Comparison of ENCODE assay signal across 8 mouse cellular contexts in genomic region chr17:34980655-34981054, GRCm38 (mm10). TPM values are rescaled to one million over a fixed set of nuclear protein-coding genes. Genes with fewer than 3 reads are reported as not detected.
DNase-seq lines count a peak whose midpoint lies in the region; ATAC-seq and TF ChIP-seq lines count a peak whose summit lies in the region.

No protein-coding gene starts in this region.

- peak; percentile 48; the same call in 1 of the 2 replicates for TF ChIP-seq CTCF in liver, adult 2 months (IDR thresholded peaks at IDR 0.05; ENCODE audit: low read depth, low read length)
- TF ChIP-seq CTCF in bone marrow, adult 2 months (IDR thresholded peaks at IDR 0.05; ENCODE audit: control insufficient read depth, insufficient read depth, low read length), result peak; percentile 21; the same call in 1 of the 2 replicates

- no peaks in the 10 kb centered on the region for H3K9me3 ChIP-seq in heart, embryonic 13.5 days
- H3K9me3 ChIP-seq in midbrain, embryonic 13.5 days, result no peaks in the 10 kb centered on the region

- H3K36me3 ChIP-seq in liver, adult 2 months (ENCODE audit: control insufficient read depth, insufficient read depth, low read length), result peaks cover 1% of the 10 kb centered on the region; the same call in 1 of the 2 replicates
- peaks cover 23% of the 10 kb centered on the region for H3K36me3 ChIP-seq in heart, embryonic 13.5 days
- peaks cover 9% of the 10 kb centered on the region for H3K36me3 ChIP-seq in midbrain, embryonic 13.5 days

- no peaks in the 10 kb centered on the region for H3K27me3 ChIP-seq in liver, adult 2 months (ENCODE audit: control insufficient read depth, insufficient read depth, low read length)
- no peaks in the 10 kb centered on the region for H3K27me3 ChIP-seq in heart, embryonic 13.5 days (replicated peaks)
- H3K27me3 ChIP-seq in midbrain, embryonic 13.5 days, result no peaks in the 10 kb centered on the region

- peak overlapping the region; percentile 40 for H3K4me3 ChIP-seq in liver, adult 2 months (ENCODE audit: insufficient read depth, low read depth, low read length)
- no peak overlapping the region for H3K4me3 ChIP-seq in bone marrow, adult 2 months (replicated peaks; ENCODE audit: control insufficient read depth, low read depth, low read length)
- peak overlapping the region; percentile 90 for H3K4me3 ChIP-seq in heart, embryonic 13.5 days
- H3K4me3 ChIP-seq in midbrain, embryonic 13.5 days (replicated peaks), result peak overlapping the region; percentile 85

- H3K27ac ChIP-seq in liver, adult 2 months (replicated peaks; ENCODE audit: insufficient read depth, low read depth, low read length), result peak overlapping the region; percentile 98
- H3K27ac ChIP-seq in bone marrow, adult 2 months (ENCODE audit: control insufficient read depth, insufficient read depth, low read depth, low read length, poor library complexity), result no peak overlapping the region
- peak overlapping the region; percentile 98 for H3K27ac ChIP-seq in heart, embryonic 13.5 days (replicated peaks)
- H3K27ac ChIP-seq in midbrain, embryonic 13.5 days, result peak overlapping the region; percentile 67

- peaks cover 19% of the 10 kb centered on the region for H3K4me1 ChIP-seq in liver, adult 2 months (ENCODE audit: control insufficient read depth, insufficient read depth, low read length)
- H3K4me1 ChIP-seq in bone marrow, adult 2 months (ENCODE audit: control insufficient read depth, insufficient read depth, low read length), result peaks cover 2% of the 10 kb centered on the region
- peaks cover 23% of the 10 kb centered on the region for H3K4me1 ChIP-seq in heart, embryonic 13.5 days
- H3K4me1 ChIP-seq in midbrain, embryonic 13.5 days (replicated peaks), result peaks cover 27% of the 10 kb centered on the region

- no peaks in the 10 kb centered on the region for H3K79me2 ChIP-seq in liver, adult 2 months (ENCODE audit: control insufficient read depth, insufficient read depth, low read length)

- WGBS in liver, adult 2 months, result 5% methylated on average over 2 of the region's 2 CpGs
- 12% methylated on average over 2 of the region's 2 CpGs for WGBS in bone marrow, adult 2 months
- WGBS in heart, embryonic 13.5 days, result 12% methylated on average over 2 of the region's 2 CpGs
- 23% methylated on average over 2 of the region's 2 CpGs for WGBS in midbrain, embryonic 13.5 days

- peak overlapping the region; percentile 60 for H3K9ac ChIP-seq in liver, adult 2 months (ENCODE audit: low read depth, low read length)
- H3K9ac ChIP-seq in heart, embryonic 13.5 days, result peak overlapping the region; percentile 95
- H3K9ac ChIP-seq in midbrain, embryonic 13.5 days (replicated peaks), result peak overlapping the region; percentile 88

- DNase-seq in liver, adult 2 months (ENCODE audit: extremely low read depth, low read depth, low spot score), result peak; percentile 92
- DNase-seq in liver, result no peak
- DNase-seq in kidney, postnatal 25 days, result peak; percentile 54 to 63
- no peak for DNase-seq in adrenal gland, adult 8-10 months
- no peak for DNase-seq in frontal cortex, postnatal 10 days (ENCODE audit: low spot score in 2 of 2)

- TF ChIP-seq POLR2A in liver, adult 2 months (IDR thresholded peaks at IDR 0.05; ENCODE audit: extremely low read depth, insufficient read depth, low read length), result no peak
- TF ChIP-seq POLR2A in bone marrow, adult 2 months (IDR thresholded peaks at IDR 0.05; ENCODE audit: borderline replicate concordance, control insufficient read depth, low read depth, low read length), result no peak

- H3K4me2 ChIP-seq in heart, embryonic 13.5 days, result peak overlapping the region; percentile 96
- H3K4me2 ChIP-seq in midbrain, embryonic 13.5 days (replicated peaks), result peak overlapping the region; percentile 82

- no peak for ATAC-seq in heart, embryonic 13.5 days (ENCODE audit: extremely low read depth, insufficient number of reproducible peaks, low FRiP score, low TSS enrichment)
- ATAC-seq in midbrain, embryonic 13.5 days, result no peak

RNA-seq across cellular contexts. Expression of gene Lsm2, which starts 1.0 kb away (rescaled TPM):
- 7.9 and 11.1 TPM in 2 replicates for total RNA-seq in liver, adult 2 months (2014; rRNA removed)
- polyA plus RNA-seq in liver, adult 2 months (2012; rRNA removed), result 55.1 and 63.0 TPM in 2 replicates
- 70.0 and 84.5 TPM in 2 replicates for polyA plus RNA-seq in bone marrow, adult 2 months (2011; ENCODE audit: insufficient read depth, insufficient read length, low replicate concordance, missing spikeins)
- polyA plus RNA-seq in heart, embryonic 13.5 days (2015; fragmentation: Nextera tagmentation; extraction: Ambion mirVana), result 145 and 153 TPM in 2 replicates
- polyA plus RNA-seq in midbrain, embryonic 13.5 days (2015; fragmentation: Nextera tagmentation; extraction: Ambion mirVana), result 141 and 150 TPM in 2 replicates
- total RNA-seq in adrenal gland, adult 8-10 months (2022), result 10 to 100 TPM; 28.2 to 35.4 (median 30.1) TPM

RNA-seq across cellular contexts. Expression of gene Hspa1l, which starts 8.2 kb away (rescaled TPM):
- total RNA-seq in liver, adult 2 months (2014; rRNA removed), result 0.18 TPM in 1 of 2 replicates, not detected in the other
- polyA plus RNA-seq in liver, adult 2 months (2012; rRNA removed), result 0.05 TPM in 1 of 2 replicates, not detected in the other
- polyA plus RNA-seq in bone marrow, adult 2 months (2011; ENCODE audit: insufficient read depth, insufficient read length, low replicate concordance, missing spikeins), result not detected in 2 replicates
- 2.1 and 2.2 TPM in 2 replicates for polyA plus RNA-seq in heart, embryonic 13.5 days (2015; fragmentation: Nextera tagmentation; extraction: Ambion mirVana)
- polyA plus RNA-seq in midbrain, embryonic 13.5 days (2015; fragmentation: Nextera tagmentation; extraction: Ambion mirVana), result 0.55 and 1.5 TPM in 2 replicates
- under 1 TPM; 0.14 to 0.25 (median 0.17) TPM for total RNA-seq in adrenal gland, adult 8-10 months (2022)

RNA-seq across cellular contexts. Expression of gene Hspa1a, which starts 8.7 kb away (rescaled TPM):
- total RNA-seq in liver, adult 2 months (2014; rRNA removed), result 0.18 and 0.60 TPM in 2 replicates
- polyA plus RNA-seq in liver, adult 2 months (2012; rRNA removed), result 0.45 TPM in 2 replicates
- 1.9 TPM in 1 of 2 replicates, not detected in the other for polyA plus RNA-seq in bone marrow, adult 2 months (2011; ENCODE audit: insufficient read depth, insufficient read length, low replicate concordance, missing spikeins)
- 3.9 TPM in 2 replicates for polyA plus RNA-seq in heart, embryonic 13.5 days (2015; fragmentation: Nextera tagmentation; extraction: Ambion mirVana)
- polyA plus RNA-seq in midbrain, embryonic 13.5 days (2015; fragmentation: Nextera tagmentation; extraction: Ambion mirVana), result 2.8 and 2.9 TPM in 2 replicates
- 10 to 100 TPM; 11.9 to 35.8 (median 14.4) TPM for total RNA-seq in adrenal gland, adult 8-10 months (2022)

RNA-seq across cellular contexts. Expression of gene Gm20481, which starts 10.9 kb away (rescaled TPM):
- not detected in 2 replicates for total RNA-seq in liver, adult 2 months (2014; rRNA removed)
- polyA plus RNA-seq in liver, adult 2 months (2012; rRNA removed), result not detected in 2 replicates
- not detected in 2 replicates for polyA plus RNA-seq in bone marrow, adult 2 months (2011; ENCODE audit: insufficient read depth, insufficient read length, low replicate concordance, missing spikeins)
- not detected in 2 replicates for polyA plus RNA-seq in heart, embryonic 13.5 days (2015; fragmentation: Nextera tagmentation; extraction: Ambion mirVana)
- not detected in 2 replicates for polyA plus RNA-seq in midbrain, embryonic 13.5 days (2015; fragmentation: Nextera tagmentation; extraction: Ambion mirVana)
- under 1 TPM in 1 of 4 experiments, not detected in 3; 0.73 TPM for total RNA-seq in adrenal gland, adult 8-10 months (2022)

RNA-seq across cellular contexts. Expression of gene Vars, which starts 20.1 kb away (rescaled TPM):
- 11.8 and 27.5 TPM in 2 replicates for total RNA-seq in liver, adult 2 months (2014; rRNA removed)
- 39.8 and 52.7 TPM in 2 replicates for polyA plus RNA-seq in liver, adult 2 months (2012; rRNA removed)
- 117 and 158 TPM in 2 replicates for polyA plus RNA-seq in bone marrow, adult 2 months (2011; ENCODE audit: insufficient read depth, insufficient read length, low replicate concordance, missing spikeins)
- 59.9 and 63.0 TPM in 2 replicates for polyA plus RNA-seq in heart, embryonic 13.5 days (2015; fragmentation: Nextera tagmentation; extraction: Ambion mirVana)
- 61.0 and 69.1 TPM in 2 replicates for polyA plus RNA-seq in midbrain, embryonic 13.5 days (2015; fragmentation: Nextera tagmentation; extraction: Ambion mirVana)
- 10 to 100 TPM; 57.9 to 76.0 (median 67.7) TPM for total RNA-seq in adrenal gland, adult 8-10 months (2022)

Comparison
In these comparisons a context has a peak if more than half of its experiments do, and no peak if none do; other contexts are left out.
1. DNase-seq: peak in liver, adult 2 months (single experiment) and kidney, postnatal 25 days (2 of 2); none in liver (single experiment), adrenal gland, adult 8-10 months (single experiment) and frontal cortex, postnatal 10 days (0 of 2).
2. Peak in every context shown above with its lines, with median percentiles within 50 percentile points of each other: H3K9ac ChIP-seq.